In the genomic region with DNA sequence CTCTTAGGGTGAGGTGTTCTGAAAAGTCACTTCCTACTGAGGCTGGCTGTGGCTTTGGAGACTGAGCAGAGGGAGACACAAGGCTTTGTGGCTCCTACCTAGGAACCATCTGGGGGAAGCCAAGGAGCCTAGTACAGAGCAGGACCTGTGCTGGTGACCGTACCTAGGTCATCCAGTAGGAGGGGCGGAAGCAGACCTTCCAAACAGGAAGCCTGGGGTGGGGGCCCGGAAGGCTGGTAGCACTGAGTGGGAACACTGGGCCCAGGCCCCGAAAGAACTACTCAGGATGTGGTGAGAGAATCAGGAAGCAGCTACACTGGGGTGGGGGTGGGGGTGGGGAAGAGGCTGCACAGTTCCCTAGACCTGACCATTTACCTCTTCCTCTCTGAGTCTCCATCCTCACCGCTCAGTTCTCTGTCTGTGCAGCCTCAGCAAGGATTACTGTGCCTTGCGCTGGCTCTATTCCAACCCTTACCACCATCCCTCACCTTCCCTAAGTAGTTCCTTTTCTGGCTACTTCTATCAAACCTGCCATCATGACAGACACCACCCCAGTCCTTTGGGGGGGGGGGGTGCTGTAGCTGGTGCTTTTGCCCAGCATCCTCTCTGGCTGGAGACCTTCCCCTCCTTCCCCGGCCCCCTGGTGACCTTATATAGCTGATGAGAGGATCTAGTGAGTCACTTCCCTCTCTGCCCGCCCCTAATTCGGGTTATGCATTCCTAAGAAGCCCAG, we compare ENCODE assay signal across 8 mouse cellular contexts. TPM values are rescaled to one million over a fixed set of nuclear protein-coding genes. Genes with fewer than 3 reads are reported as not detected.
DNase-seq lines count a peak whose midpoint lies in the region; TF ChIP-seq lines count a peak whose summit lies in the region.

No protein-coding gene starts in this region.

- no peak for TF ChIP-seq POLR2A in bone marrow, adult 2 months (IDR thresholded peaks at IDR 0.05; ENCODE audit: borderline replicate concordance, control insufficient read depth, low read depth, low read length)

- H3K27ac ChIP-seq in bone marrow, adult 2 months (ENCODE audit: control insufficient read depth, insufficient read depth, low read depth, low read length, poor library complexity), result peak overlapping the region; percentile 94

- H3K4me3 ChIP-seq in bone marrow, adult 2 months (replicated peaks; ENCODE audit: control insufficient read depth, low read depth, low read length), result peak overlapping the region; percentile 83

- DNase-seq in layer of hippocampus, adult 9-11 months, result peak; percentile 84
- no peak for DNase-seq in layer of hippocampus, adult 8-10 months (ENCODE audit: low spot score in 2 of 2)
- peak; percentile 82 to 91 for DNase-seq in heart, adult 9 months (ENCODE audit: low spot score in 2 of 2)
- peak; percentile 57 to 60 for DNase-seq in kidney, adult 8-10 months
- peak; percentile 84 for DNase-seq in lung, postnatal 10 days
- peak; percentile 76 to 82 for DNase-seq in spleen, adult 18-20 months
- no peak for DNase-seq in c-Kit-positive CD71-positive TER-119-positive erythroid progenitor cells, embryonic 14.5 days (ENCODE audit: low spot score)

- 3% methylated on average over 9 of the region's 9 CpGs for WGBS in bone marrow, adult 2 months

- TF ChIP-seq CTCF in bone marrow, adult 2 months (IDR thresholded peaks at IDR 0.05; ENCODE audit: control insufficient read depth, insufficient read depth, low read length), result no peak

- H3K4me1 ChIP-seq in bone marrow, adult 2 months (ENCODE audit: control insufficient read depth, insufficient read depth, low read length), result peaks cover 4% of the 10 kb centered on the region

RNA-seq across cellular contexts. Expression of gene Ppp1r18, which starts 4.9 kb away (rescaled TPM):
- total RNA-seq in layer of hippocampus, adult 8-10 months (2022), result 10 to 100 TPM in 2 of 4 experiments, 1 to 10 TPM in 2; 6.5 to 19.5 (median 12.8) TPM
- 35.8 and 78.4 TPM in 2 replicates for polyA plus RNA-seq in bone marrow, adult 2 months (2011; ENCODE audit: insufficient read depth, insufficient read length, low replicate concordance, missing spikeins)

RNA-seq across cellular contexts. Expression of gene Nrm, which starts 9.2 kb away (rescaled TPM):
- total RNA-seq in layer of hippocampus, adult 8-10 months (2022), result 1 to 10 TPM; 1.8 to 3.7 (median 1.9) TPM
- 16.0 and 22.4 TPM in 2 replicates for polyA plus RNA-seq in bone marrow, adult 2 months (2011; ENCODE audit: insufficient read depth, insufficient read length, low replicate concordance, missing spikeins)

RNA-seq across cellular contexts. Expression of gene Dhx16, which starts 9.3 kb away (rescaled TPM):
- 10 to 100 TPM; 28.3 to 35.3 (median 31.4) TPM for total RNA-seq in layer of hippocampus, adult 8-10 months (2022)
- 119 and 234 TPM in 2 replicates for polyA plus RNA-seq in bone marrow, adult 2 months (2011; ENCODE audit: insufficient read depth, insufficient read length, low replicate concordance, missing spikeins)

RNA-seq across cellular contexts. Expression of gene 2310061I04Rik, which starts 26.9 kb away (rescaled TPM):
- total RNA-seq in layer of hippocampus, adult 8-10 months (2022), result 10 to 100 TPM; 45.9 to 61.4 (median 50.0) TPM
- polyA plus RNA-seq in bone marrow, adult 2 months (2011; ENCODE audit: insufficient read depth, insufficient read length, low replicate concordance, missing spikeins), result 28.5 and 52.0 TPM in 2 replicates

RNA-seq across cellular contexts. Expression of gene Mdc1, which starts 29.0 kb away (rescaled TPM):
- total RNA-seq in layer of hippocampus, adult 8-10 months (2022), result 10 to 100 TPM; 16.9 to 20.1 (median 18.3) TPM
- 17.2 and 24.2 TPM in 2 replicates for polyA plus RNA-seq in bone marrow, adult 2 months (2011; ENCODE audit: insufficient read depth, insufficient read length, low replicate concordance, missing spikeins)

Comparison
In these comparisons a context has a peak if more than half of its experiments do, and no peak if none do; other contexts are left out.
1. DNase-seq: peak in layer of hippocampus, adult 9-11 months (single experiment), heart, adult 9 months (2 of 2), kidney, adult 8-10 months (2 of 2), lung, postnatal 10 days (single experiment) and spleen, adult 18-20 months (2 of 2); none in layer of hippocampus, adult 8-10 months (0 of 2) and c-Kit-positive CD71-positive TER-119-positive erythroid progenitor cells, embryonic 14.5 days (single experiment).